Mouse (Mus musculus) E14TG2a.4 (cell line): ENCODE measurements around the gene Ldb1.
A peak's percentile ranks its signal among the peaks of the same experiment; 100 is the strongest.
"Not testable (repeated sequence)": the region's sequence is repeated elsewhere in the genome, so short reads cannot be mapped to it uniquely, and the experiment has no call there.

Experiments
- H3K27me3 ChIP-seq: 2 replicates; pipeline ENCODE4 v1.6.1; 2014; ENCODE audit warnings: low read length, control low read depth; ENCODE audit not compliant: insufficient read depth
- H3K36me3 ChIP-seq: 2 replicates; pipeline ENCODE4 v1.6.1; 2014; ENCODE audit warnings: low read length, control low read depth; ENCODE audit not compliant: insufficient read depth
- H3K4me1 ChIP-seq: replicated peaks from 2 replicates; pipeline ENCODE4 v1.6.1; 2014; ENCODE audit warnings: low read depth, low read length, control low read depth
- H3K4me3 ChIP-seq: replicated peaks from 2 replicates; pipeline ENCODE4 v1.5.1; 2014; ENCODE audit warnings: mild to moderate bottlenecking, low read length
- H3K9me3 ChIP-seq: 2 replicates; pipeline ENCODE4 v1.6.1; 2014; ENCODE audit warnings: low read length, control low read depth
- CTCF ChIP-seq: conservative IDR thresholded peaks from 2 replicates; pipeline ENCODE4 v1.5.1; 2014; ENCODE audit warnings: low read length
- NANOG ChIP-seq: IDR thresholded peaks from 2 replicates; pipeline ENCODE4 v1.6.1; 2014; ENCODE audit warnings: borderline replicate concordance, low read length, mixed read lengths
- POU5F1 ChIP-seq: IDR thresholded peaks from 2 replicates; pipeline ENCODE4 v1.6.1; 2014; ENCODE audit warnings: low read length, borderline replicate concordance

The Ldb1 gene

GRCm38 (mm10) chr19:45997785-45998693 is 47.0 kb downstream of the Ldb1 start, which contains the start of gene Armh3:
TSS of gene Armh3 (minus strand) at chr19:45998488.
- TF ChIP-seq NANOG, result no peak
- Histone ChIP-seq H3K27me3 (peaks cover 4% of the 10 kb centered on the region; the same call in 1 of the 2 replicates), H3K9me3 (peaks cover 20% of the 10 kb centered on the region), H3K4me1 (peaks cover 33% of the 10 kb centered on the region), H3K36me3 (peaks cover 4% of the 10 kb centered on the region; the same call in 1 of the 2 replicates), H3K4me3 (peak within 1 kb of the TSS; percentile 90)

- H3K27me3 ChIP-seq, result peaks cover 4% of the 10 kb centered on the region; the same call in 1 of the 2 replicates
- TF ChIP-seq NANOG, result no peak
- no peak for TF ChIP-seq CTCF
- no peak for TF ChIP-seq POU5F1
- H3K4me1 ChIP-seq, result peaks cover 33% of the 10 kb centered on the region
- H3K4me3 ChIP-seq, result peak overlapping the region; percentile 90
- H3K36me3 ChIP-seq, result peaks cover 4% of the 10 kb centered on the region; the same call in 1 of the 2 replicates
- peaks cover 20% of the 10 kb centered on the region for H3K9me3 ChIP-seq
These were observed 47.6 kb downstream of the Ldb1 start for GRCm38 (mm10) chr19:45997365-45997764.

- 0 out of 2 replicates have a peak overlapping the region, but pooled peaks have one; percentile 10 for H3K4me3 ChIP-seq
- peaks cover 9% of the 10 kb centered on the region for H3K36me3 ChIP-seq
- H3K9me3 ChIP-seq, result peaks cover 20% of the 10 kb centered on the region
- no peak for TF ChIP-seq CTCF
- peaks cover 50% of the 10 kb centered on the region for H3K4me1 ChIP-seq
- no peaks in the 10 kb centered on the region for H3K27me3 ChIP-seq
These were observed 50.9 kb downstream of the Ldb1 start for GRCm38 (mm10) chr19:45993981-45994737.

GRCm38 (mm10) chr19:45993441-45993840 is 51.6 kb downstream of the Ldb1 start:
- Histone ChIP-seq H3K36me3 (peaks cover 10% of the 10 kb centered on the region), H3K9me3 (peaks cover 20% of the 10 kb centered on the region), H3K4me1 (peaks cover 48% of the 10 kb centered on the region), H3K4me3 (peak overlapping the region; percentile 48; the same call in 1 of the 2 replicates)
- not testable (repeated sequence) for H3K27me3 ChIP-seq

GRCm38 (mm10) chr19:45991171-45991570 is 53.8 kb downstream of the Ldb1 start:
- TF ChIP-seq CTCF (no peak), NANOG (no peak), POU5F1 (no peak)
- H3K9me3 ChIP-seq, result peaks cover 20% of the 10 kb centered on the region
- no peak overlapping the region for H3K4me3 ChIP-seq
- H3K27me3 ChIP-seq, result no peaks in the 10 kb centered on the region
- H3K4me1 ChIP-seq, result peaks cover 44% of the 10 kb centered on the region
- peaks cover 21% of the 10 kb centered on the region for H3K36me3 ChIP-seq

- Histone ChIP-seq H3K4me1 (peaks cover 46% of the 10 kb centered on the region), H3K4me3 (no peak overlapping the region), H3K27me3 (no peaks in the 10 kb centered on the region), H3K9me3 (no peaks in the 10 kb centered on the region), H3K36me3 (peaks cover 20% of the 10 kb centered on the region)
- TF ChIP-seq NANOG, result no peak
- no peak for TF ChIP-seq CTCF
These were observed 56.8 kb downstream of the Ldb1 start for GRCm38 (mm10) chr19:45988238-45988637.

- TF ChIP-seq CTCF (no peak), NANOG (no peak), POU5F1 (no peak)
- Histone ChIP-seq H3K4me3 (no peak overlapping the region), H3K36me3 (peaks cover 16% of the 10 kb centered on the region)
These were observed 60.6 kb downstream of the Ldb1 start for GRCm38 (mm10) chr19:45984379-45984778.

More at GRCm38 (mm10) chr19:45984379-45984778, 60.6 kb downstream of the Ldb1 start:
- Histone ChIP-seq H3K27me3 (no peaks in the 10 kb centered on the region), H3K9me3 (no peaks in the 10 kb centered on the region), H3K4me1 (peaks cover 15% of the 10 kb centered on the region)
